Mouse (Mus musculus) frontal cortex, postnatal 14 days (tissue): ENCODE measurements at regions not wholly inside any gene's neighbourhood (a gene's known extent, or its start where the extent isn't known, plus 50 kb on each side); places are given as distances from the start of the nearest gene placed in this dataset.

Source experiments
- DNase-seq, 2 experiments: peaks; one replicate each; pipeline ENCODE4 v3.0.0; 2022; ENCODE audit warnings: low spot score in 2 of 2

GRCm38 (mm10) chr7:72362690-72363089, 56.3 kb upstream of the Mctp2 start:
- peak; percentile 6 to 68 for DNase-seq

DNA sequence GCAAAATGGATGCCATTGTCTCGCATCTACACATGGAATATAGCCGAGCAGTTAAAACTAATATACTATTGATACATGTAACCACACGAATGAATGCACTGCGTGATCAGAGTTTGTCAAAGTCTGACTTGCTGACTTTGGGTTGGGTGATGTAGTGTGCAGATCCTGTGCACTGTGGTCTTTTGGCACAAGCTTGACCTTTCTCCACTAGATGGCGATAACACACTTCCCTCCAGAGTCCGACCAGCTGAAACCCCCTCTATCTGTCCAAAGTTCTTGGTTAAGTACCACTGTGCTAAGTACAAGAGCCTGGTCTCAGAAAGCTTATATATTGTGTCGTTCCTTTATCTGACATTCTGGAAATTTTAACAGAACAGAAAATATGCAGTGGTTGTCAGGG, 84.9 kb upstream of the Mctp2 start:
- DNase-seq: no peak

DNA sequence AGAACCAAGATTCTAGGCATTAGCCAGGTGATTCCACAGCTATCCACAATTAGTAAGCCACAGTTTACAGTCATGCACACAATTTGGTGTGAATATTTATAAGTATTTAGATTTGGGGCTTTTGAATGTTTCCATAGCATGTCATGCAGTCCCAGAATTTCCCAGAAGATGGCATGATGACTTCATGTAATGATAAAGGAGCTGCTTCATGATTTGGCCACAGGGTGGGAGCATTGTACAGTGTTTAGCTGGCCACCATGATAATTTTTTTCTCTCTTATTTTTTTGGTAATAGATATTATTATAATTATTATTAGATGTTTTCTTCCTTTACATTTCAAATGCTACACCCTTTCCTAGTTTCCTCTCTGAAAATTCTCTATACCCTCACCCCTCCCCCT, 93.6 kb upstream of the Mctp2 start:
- peak; percentile 7 to 40 for DNase-seq

DNA sequence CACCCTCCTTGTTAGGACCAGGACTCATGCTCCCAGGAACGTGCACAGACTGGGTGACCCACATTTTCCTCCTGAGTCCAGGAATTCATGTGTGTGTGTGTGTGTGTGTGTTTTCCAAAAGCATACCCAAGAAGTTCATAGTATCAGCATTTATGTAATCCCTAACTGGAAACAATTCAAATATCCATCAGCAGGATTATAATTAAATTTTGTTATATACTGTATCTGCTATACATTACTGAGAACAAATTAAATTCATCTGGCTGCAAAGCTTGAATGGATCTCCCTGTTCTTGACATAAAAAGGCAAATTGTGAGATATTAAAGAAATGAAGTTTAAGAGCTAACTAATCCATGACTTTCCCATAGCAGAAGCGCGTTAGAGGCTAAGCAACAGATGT, 99.7 kb upstream of the Mctp2 start:
- DNase-seq: no peak

GRCm38 (mm10) chr7:72408409-72408986, 102.1 kb upstream of the Mctp2 start:
- no peak for DNase-seq

GRCm38 (mm10) chr7:72438552-72438951, 132.1 kb upstream of the Mctp2 start:
- DNase-seq: no peak

DNA sequence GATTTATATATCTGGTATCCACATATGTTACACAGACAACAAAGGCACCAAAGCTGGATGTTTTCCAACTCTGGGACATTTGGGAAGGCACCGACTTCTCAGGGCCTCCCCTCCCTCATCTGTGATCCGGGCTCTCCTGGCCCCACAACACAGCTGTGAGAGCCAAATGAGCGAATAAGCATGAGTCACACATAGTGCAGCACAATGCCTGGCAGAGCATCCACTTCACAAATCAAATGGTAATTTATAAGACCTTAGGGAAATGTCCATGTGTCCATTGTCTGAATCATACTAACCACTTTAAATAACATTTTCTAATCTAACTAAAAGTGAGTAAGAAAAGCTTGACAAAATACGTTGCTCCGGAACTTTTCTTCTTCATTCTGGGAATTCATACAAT, 135.6 kb upstream of the Mctp2 start:
- no peak for DNase-seq

GRCm38 (mm10) chr7:72444016-72444415, 137.6 kb upstream of the Mctp2 start:
- no peak for DNase-seq

GRCm38 (mm10) chr7:72444792-72445191, 138.4 kb upstream of the Mctp2 start:
- no peak for DNase-seq

DNA sequence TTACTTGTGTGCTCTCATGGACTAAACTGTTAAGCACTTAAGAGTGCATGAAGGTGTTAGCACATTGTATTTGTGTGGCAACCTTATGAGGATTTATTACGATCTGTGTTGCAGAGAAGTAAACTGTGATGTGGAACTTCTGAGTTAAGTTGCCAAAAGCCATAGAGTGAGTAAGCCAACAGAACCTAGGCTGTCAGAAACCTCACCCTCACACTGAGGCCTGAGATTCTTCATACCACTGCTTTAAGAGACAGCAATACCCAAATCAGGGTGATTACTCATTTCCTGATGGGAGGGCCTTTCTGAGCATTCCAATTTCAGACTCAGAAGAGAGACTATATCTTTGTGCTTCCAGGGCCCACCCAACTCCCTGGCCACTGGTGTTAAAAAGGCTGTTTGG, 140.5 kb upstream of the Mctp2 start:
- DNase-seq: no peak

DNA sequence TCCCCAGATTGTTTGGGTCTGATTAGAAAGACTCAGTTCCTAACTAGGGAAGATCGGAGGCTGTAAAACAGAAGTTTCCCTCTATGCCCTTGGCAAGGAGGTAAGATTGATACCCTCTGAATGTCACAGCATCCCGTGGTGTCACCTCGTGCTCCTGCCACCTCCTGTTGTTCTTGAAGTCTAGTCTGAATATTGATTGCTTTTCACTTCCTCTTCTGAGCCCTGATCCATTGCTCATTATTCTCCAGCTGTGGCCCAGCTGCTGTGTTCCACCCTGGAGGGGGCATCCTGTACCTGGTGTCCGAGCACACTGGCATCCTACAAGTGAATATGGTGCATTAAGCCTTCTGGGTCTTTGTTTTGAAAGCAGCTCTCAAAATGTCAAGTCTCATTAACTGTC, 156.6 kb upstream of the Mctp2 start:
- no peak for DNase-seq

GRCm38 (mm10) chr7:72464658-72465057, 158.2 kb upstream of the Mctp2 start:
- DNase-seq: no peak

DNA sequence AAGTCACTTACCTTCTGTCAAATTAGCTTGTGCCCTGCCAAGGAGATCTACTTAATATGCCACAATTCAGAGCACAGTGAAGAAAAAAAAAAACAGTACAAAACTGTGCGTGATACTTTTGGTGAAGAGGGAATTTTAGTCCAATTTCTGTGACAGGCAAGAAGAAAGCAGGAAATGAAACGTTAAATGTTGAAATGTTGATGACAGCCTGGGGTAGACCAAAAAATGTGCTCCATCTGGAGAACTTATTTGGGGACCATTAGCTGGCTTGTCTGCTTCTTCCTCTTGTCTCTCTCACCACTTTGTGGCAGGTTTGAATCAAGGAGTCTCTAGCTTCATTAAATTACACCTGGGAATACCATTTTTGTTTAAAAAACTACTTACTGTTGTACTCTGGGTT, 163.3 kb upstream of the Mctp2 start:
- DNase-seq: no peak

- DNase-seq: no peak
Observed at GRCm38 (mm10) chr7:72474751-72475150, 168.3 kb upstream of the Mctp2 start.

- no peak for DNase-seq
Observed at GRCm38 (mm10) chr7:72478936-72479335, 172.5 kb upstream of the Mctp2 start.

GRCm38 (mm10) chr7:72481275-72481674, 174.9 kb upstream of the Mctp2 start:
- no peak for DNase-seq

DNA sequence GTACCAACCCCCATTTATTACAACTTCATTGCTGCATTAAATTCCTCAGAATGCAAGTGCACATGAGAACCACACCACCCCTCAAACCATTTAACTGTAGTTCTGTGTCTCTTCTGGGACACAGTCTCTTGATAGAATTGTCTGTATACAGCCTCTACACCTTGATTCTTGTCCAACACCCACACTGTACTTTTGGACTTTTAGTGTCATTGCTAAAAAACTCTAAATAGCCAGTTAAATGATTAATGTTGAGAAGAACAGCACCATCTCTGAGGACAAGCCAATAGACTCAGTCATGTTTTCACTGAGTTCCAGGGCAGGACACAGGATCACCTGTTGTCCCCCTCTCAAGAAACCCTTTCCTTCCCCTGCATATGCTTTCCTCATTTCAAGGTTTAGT, 183.8 kb upstream of the Mctp2 start:
- DNase-seq: no peak

- no peak for DNase-seq
Observed at GRCm38 (mm10) chr7:72493292-72493691, 186.9 kb upstream of the Mctp2 start.

- DNase-seq: no peak
Observed at GRCm38 (mm10) chr7:72496933-72497631, 190.7 kb upstream of the Mctp2 start.

- DNase-seq: no peak
Observed at GRCm38 (mm10) chr7:72498562-72499230, 192.3 kb upstream of the Mctp2 start.

- DNase-seq: no peak
Observed at GRCm38 (mm10) chr7:72499788-72500187, 193.4 kb upstream of the Mctp2 start.

DNA sequence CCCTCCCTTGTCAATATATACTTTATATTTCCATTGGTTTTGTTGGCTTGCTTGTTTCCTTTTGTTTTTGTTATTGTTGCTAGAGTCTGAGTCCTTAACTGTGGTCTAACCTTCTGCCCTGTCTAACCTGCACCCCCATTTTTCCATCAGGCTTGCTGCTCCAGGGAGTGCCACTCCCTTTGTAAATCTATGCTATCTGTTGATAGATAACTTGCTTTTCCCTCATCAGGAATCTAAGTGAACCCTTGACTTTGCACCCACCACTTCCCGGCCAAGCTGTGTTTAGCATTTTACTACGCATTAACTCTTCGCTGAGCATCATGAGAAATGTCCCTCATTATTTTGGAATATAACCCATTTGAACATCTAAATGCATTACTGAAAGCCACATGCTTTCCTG, 193.8 kb upstream of the Mctp2 start:
- DNase-seq: no peak

GRCm38 (mm10) chr7:72500996-72501395, 194.6 kb upstream of the Mctp2 start:
- DNase-seq: no peak
